12 mouse cellular contexts compared by ENCODE assay signal in the genomic region with DNA sequence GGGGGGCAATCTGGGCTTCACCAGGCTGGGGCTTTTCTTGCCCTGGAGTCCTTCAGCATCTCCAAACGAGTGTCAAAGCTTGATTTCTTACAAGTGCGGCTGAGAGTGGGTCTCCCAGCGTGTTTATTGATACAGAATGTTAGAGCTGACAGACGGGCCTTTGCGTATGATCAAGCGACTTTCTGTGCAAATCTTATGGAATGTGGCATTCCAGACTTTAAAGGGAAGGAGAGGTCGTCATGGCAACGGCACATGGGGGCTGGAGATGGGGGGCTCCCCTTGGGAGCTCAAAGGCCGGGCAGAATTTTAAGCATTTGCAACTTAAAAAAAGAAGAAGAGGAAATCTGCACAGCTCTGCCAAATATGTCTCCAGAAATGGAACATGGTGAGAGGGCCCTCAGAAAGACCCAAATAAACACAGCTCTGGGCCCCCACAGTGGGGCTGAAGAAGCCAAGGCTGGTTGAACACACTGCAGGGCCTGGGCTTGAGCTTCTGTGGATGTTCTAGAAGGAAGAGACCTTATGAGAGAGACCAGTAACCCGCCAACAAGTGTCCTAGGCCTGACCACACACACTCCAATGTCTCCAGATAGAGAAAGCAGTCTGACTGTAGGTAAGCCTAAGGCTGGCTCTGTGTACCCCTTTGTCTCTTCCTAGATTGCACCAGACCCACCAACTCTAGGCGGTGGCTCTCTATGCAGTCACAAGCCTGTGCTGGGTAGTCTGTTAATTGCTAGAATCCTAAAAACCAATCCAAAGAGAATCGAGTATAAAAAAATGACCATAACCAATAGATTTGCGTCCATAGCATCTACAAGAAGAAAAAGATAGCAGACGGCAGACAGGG. TPM values are rescaled to one million over a fixed set of nuclear protein-coding genes. Genes with fewer than 3 reads are reported as not detected.
DNase-seq lines count a peak whose midpoint lies in the region; ATAC-seq and TF ChIP-seq lines count a peak whose summit lies in the region.
"Had no signal": no experiment of that assay in that cellular context is flagged by ENCODE, and none has a peak within 500 bp of the region (broad histone marks: within the 10 kb centered on the region; RNA-seq: fewer than 3 reads in every experiment).

No protein-coding gene starts in this region.

- 0 out of 2 replicates have a peak overlapping the region, but pooled peaks have one; percentile 28 for H3K27ac ChIP-seq in heart, embryonic 13.5 days (replicated peaks)
- no peak overlapping the region for H3K27ac ChIP-seq in heart, embryonic 12.5 days (ENCODE audit: poor library complexity, severe bottlenecking)
- H3K27ac ChIP-seq in forebrain, postnatal 0 days (ENCODE audit: low read depth, low read length), result peak overlapping the region; percentile 75
- peak overlapping the region; percentile 25; the same call in 1 of the 2 replicates for H3K27ac ChIP-seq in midbrain, embryonic 11.5 days (ENCODE audit: low read depth, low read length)

- TF ChIP-seq CTCF in forebrain, postnatal 0 days (IDR thresholded peaks at IDR 0.05; ENCODE audit: low read depth), result no peak

- H3K9ac ChIP-seq in heart, embryonic 13.5 days, result no peak overlapping the region
- H3K9ac ChIP-seq in heart, embryonic 12.5 days, result no peak overlapping the region
- no peak overlapping the region for H3K9ac ChIP-seq in forebrain, postnatal 0 days
- H3K9ac ChIP-seq in midbrain, embryonic 11.5 days (ENCODE audit: low read length), result no peak overlapping the region; the same call in 1 of the 2 replicates

- no peak for ATAC-seq in heart, embryonic 13.5 days (ENCODE audit: extremely low read depth, insufficient number of reproducible peaks, low FRiP score, low TSS enrichment)
- no peak for ATAC-seq in heart, embryonic 12.5 days (ENCODE audit: insufficient number of reproducible peaks, low FRiP score)
- ATAC-seq in forebrain, postnatal 0 days, result peak; percentile 87
- peak; percentile 56 for ATAC-seq in midbrain, embryonic 11.5 days (ENCODE audit: low FRiP score)

- H3K36me3 ChIP-seq in heart, embryonic 13.5 days, result no peaks in the 10 kb centered on the region
- no peaks in the 10 kb centered on the region for H3K36me3 ChIP-seq in heart, embryonic 12.5 days
- no peaks in the 10 kb centered on the region for H3K36me3 ChIP-seq in forebrain, postnatal 0 days (ENCODE audit: insufficient read depth)
- no peaks in the 10 kb centered on the region for H3K36me3 ChIP-seq in midbrain, embryonic 11.5 days (ENCODE audit: control insufficient read depth, insufficient read depth, low read length)

- H3K4me1 ChIP-seq in heart, embryonic 13.5 days, result peaks cover 8% of the 10 kb centered on the region
- H3K4me1 ChIP-seq in heart, embryonic 12.5 days (replicated peaks), result peaks cover 13% of the 10 kb centered on the region
- H3K4me1 ChIP-seq in forebrain, postnatal 0 days (ENCODE audit: insufficient read depth), result peaks cover 17% of the 10 kb centered on the region
- peaks cover 25% of the 10 kb centered on the region for H3K4me1 ChIP-seq in midbrain, embryonic 11.5 days (ENCODE audit: control insufficient read depth, insufficient read depth, low read length)

- no peak overlapping the region for H3K4me3 ChIP-seq in heart, embryonic 13.5 days
- H3K4me3 ChIP-seq in heart, embryonic 12.5 days, result no peak overlapping the region
- no peak overlapping the region for H3K4me3 ChIP-seq in forebrain, postnatal 0 days (ENCODE audit: low read depth, low read length)
- no peak overlapping the region for H3K4me3 ChIP-seq in midbrain, embryonic 11.5 days (ENCODE audit: low read depth, low read length)

- DNase-seq in brain, embryonic 18.5 days (ENCODE audit: low read depth, low spot score), result peak; percentile 66
- peak; percentile 80 for DNase-seq in forebrain, postnatal 0 days
- peak; percentile 96 for DNase-seq in midbrain, embryonic 11.5 days (ENCODE audit: low spot score, missing footprints)
- DNase-seq in ovary, postnatal 10 days (ENCODE audit: low spot score), result no peak
- no peak for DNase-seq in cerebellum, adult 18-20 months
- no peak for DNase-seq in adrenal gland, postnatal 14 days
- DNase-seq: heart, postnatal 4 days; thymus, postnatal 14 days had no signal

- H3K4me2 ChIP-seq in heart, embryonic 13.5 days, result no peak overlapping the region
- H3K4me2 ChIP-seq in heart, embryonic 12.5 days, result no peak overlapping the region
- H3K4me2 ChIP-seq in forebrain, postnatal 0 days (ENCODE audit: low read depth), result no peak overlapping the region
- H3K4me2 ChIP-seq in midbrain, embryonic 11.5 days, result no peak overlapping the region
- H3K4me2 ChIP-seq: liver, embryonic 11.5 days had no signal

- H3K27me3 ChIP-seq in heart, embryonic 13.5 days (replicated peaks), result no peaks in the 10 kb centered on the region
- peaks cover 7% of the 10 kb centered on the region; the same call in 1 of the 2 replicates for H3K27me3 ChIP-seq in heart, embryonic 12.5 days (replicated peaks)
- H3K27me3 ChIP-seq in forebrain, postnatal 0 days (ENCODE audit: insufficient read depth, low read length), result no peaks in the 10 kb centered on the region
- no peaks in the 10 kb centered on the region; the same call in 1 of the 2 replicates for H3K27me3 ChIP-seq in midbrain, embryonic 11.5 days (ENCODE audit: control insufficient read depth, insufficient read depth, low read length)

- 61% methylated on average over 14 of the region's 14 CpGs for WGBS in heart, embryonic 13.5 days
- 61% methylated on average over 14 of the region's 14 CpGs for WGBS in heart, embryonic 12.5 days
- WGBS in forebrain, postnatal 0 days, result 40% methylated on average over 14 of the region's 14 CpGs
- WGBS in midbrain, embryonic 11.5 days, result 41% methylated on average over 14 of the region's 14 CpGs

- no peaks in the 10 kb centered on the region for H3K9me3 ChIP-seq in heart, embryonic 13.5 days
- no peaks in the 10 kb centered on the region for H3K9me3 ChIP-seq in heart, embryonic 12.5 days (replicated peaks)
- H3K9me3 ChIP-seq in forebrain, postnatal 0 days (ENCODE audit: low read length), result no peaks in the 10 kb centered on the region
- H3K9me3 ChIP-seq in midbrain, embryonic 11.5 days (ENCODE audit: control insufficient read depth, low read length), result no peaks in the 10 kb centered on the region

RNA-seq across cellular contexts. Expression of a gene that starts 40.9 kb away (rescaled TPM):
- 2.4 and 3.9 TPM in 2 replicates for polyA plus RNA-seq in heart, embryonic 13.5 days (2015; fragmentation: Nextera tagmentation; extraction: Ambion mirVana)
- 2.6 and 3.0 TPM in 2 replicates for polyA plus RNA-seq in heart, embryonic 12.5 days (2016; fragmentation: Nextera tagmentation; extraction: Ambion mirVana)
- 0.62 and 1.5 TPM in 2 replicates for total RNA-seq in forebrain, postnatal 0 days (2014; rRNA removed)
- polyA plus RNA-seq in forebrain, postnatal 0 days (2015; fragmentation: Nextera tagmentation; extraction: Ambion mirVana), result 1.6 and 1.8 TPM in 2 replicates
- polyA plus RNA-seq in midbrain, embryonic 11.5 days (2014; fragmentation: Nextera tagmentation; extraction: Ambion mirVana), result 7.8 and 9.8 TPM in 2 replicates
- total RNA-seq in adrenal gland, postnatal 14 days (2021), result 1.7 and 2.3 TPM in 2 replicates
- total RNA-seq: neutrophil, adult 5-6 weeks had no signal

Comparison
In these comparisons a context has a peak if more than half of its experiments do, and no peak if none do; other contexts are left out.
1. ATAC-seq: peak in forebrain, postnatal 0 days (single experiment) and midbrain, embryonic 11.5 days (single experiment); none in heart, embryonic 13.5 days (single experiment) and heart, embryonic 12.5 days (single experiment).
2. DNase-seq: peak in brain, embryonic 18.5 days (single experiment), forebrain, postnatal 0 days (single experiment) and midbrain, embryonic 11.5 days (single experiment); none in ovary, postnatal 10 days (single experiment), cerebellum, adult 18-20 months (0 of 2) and adrenal gland, postnatal 14 days (single experiment).